Mouse (Mus musculus) activated CD4-positive, CD25-positive, alpha-beta regulatory T cell, adult 9 weeks (primary cell): ENCODE results near the gene P4hb. TPM values are rescaled to one million over a fixed set of nuclear protein-coding genes. Genes with fewer than 3 reads are reported as not detected.

Experiments used
- polyA plus RNA-seq: library from polyadenylated mRNA; unstranded; fragments of 100-300 nt; shearing (Covaris generic); gene quantifications from one replicate; pipeline ENCODE4 v1.2.1, GENCODE M21; 2017

The P4hb gene
- 240 TPM for polyA plus RNA-seq

GRCm38 (mm10) chr11:120572752-120573584 is at the start of gene P4hb:
TSS of gene P4hb (minus strand) at chr11:120573253.

DNA sequence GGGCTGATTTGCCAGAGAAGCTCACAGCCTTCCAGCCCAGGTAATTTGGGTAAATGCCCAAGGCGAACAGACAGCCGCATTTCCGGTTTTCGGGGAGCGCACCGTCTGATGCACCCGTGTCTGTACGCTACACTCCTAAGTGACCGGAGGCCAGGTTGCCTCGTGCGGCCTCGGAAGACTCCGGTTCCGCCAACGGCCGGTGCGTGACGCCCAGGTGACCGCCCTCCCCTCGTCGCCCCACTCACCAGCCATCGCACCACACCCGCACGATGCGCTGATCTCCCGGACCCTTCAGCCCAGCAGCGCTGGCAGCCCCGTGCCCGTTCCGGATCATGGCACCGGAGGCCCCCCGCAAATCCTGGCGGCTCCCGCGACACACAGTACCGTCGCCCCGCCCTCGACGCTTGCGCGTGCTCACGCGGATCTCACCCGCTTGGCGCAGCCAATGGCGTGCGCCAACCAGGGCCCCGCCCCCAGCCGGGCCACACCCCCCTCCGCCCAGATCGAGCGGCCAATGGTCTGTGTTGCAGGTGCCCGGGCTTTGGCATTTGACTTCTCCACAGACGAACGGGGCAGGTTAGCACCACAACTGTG is 44.6 kb upstream of the P4hb start, which contains the start of gene Pcyt2:
Gene Pcyt2, minus strand, starts transcription at position 418 of the 594 bp plus-strand sequence.

GRCm38 (mm10) chr11:120608241-120609034 is 35.4 kb upstream of the P4hb start, which contains the start of gene Npb:
TSS of gene Npb (plus strand) at chr11:120608477.

GRCm38 (mm10) chr11:120598283-120598989 is 25.4 kb upstream of the P4hb start, which contains the start of the genes Alyref and Anapc11:
TSS of gene Alyref (minus strand) at chr11:120598365.
TSS of gene Anapc11 (plus strand) at chr11:120598421.

DNA sequence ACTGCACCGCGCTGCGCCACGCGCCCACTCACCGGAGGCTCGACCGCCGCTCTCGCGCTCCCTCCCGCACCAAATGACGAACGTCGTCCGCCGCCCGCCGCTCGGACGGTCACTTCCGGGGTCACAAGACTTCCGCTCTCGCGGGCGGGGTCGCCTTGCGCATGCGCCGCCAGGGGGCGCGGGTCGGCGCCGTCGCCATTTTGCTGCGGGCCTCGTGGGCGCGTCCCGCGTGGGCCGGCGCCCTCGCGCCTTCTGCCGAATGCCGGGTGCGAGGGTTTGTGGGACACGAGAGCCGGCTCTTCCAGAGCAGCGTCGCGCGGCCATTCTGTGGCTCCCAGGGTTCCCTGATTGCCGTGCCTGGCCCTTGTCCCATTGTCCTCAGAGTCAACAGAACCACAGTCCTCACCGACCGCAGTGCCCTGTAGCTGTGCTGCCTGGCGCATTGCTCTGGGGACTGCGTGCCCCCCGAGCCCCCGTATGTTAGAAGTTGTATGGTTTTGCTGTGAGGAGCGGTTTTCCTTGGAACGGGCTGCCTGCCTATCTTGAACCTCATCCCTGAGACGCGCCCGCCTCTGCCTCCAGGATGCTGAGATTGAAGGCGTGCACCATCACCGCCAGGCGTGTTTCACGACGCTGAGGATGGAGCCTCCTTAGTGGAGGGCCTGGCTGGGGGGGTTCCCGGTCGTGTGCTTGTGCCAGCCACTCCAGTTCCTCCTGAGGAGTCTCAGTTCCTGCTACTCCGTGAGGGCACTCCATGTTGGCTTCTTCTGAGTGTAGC is 8.6 kb upstream of the P4hb start, which contains the start of gene Arhgdia:
Gene Arhgdia, minus strand, starts transcription at position 135 of the 778 bp plus-strand sequence.

GRCm38 (mm10) chr11:120550810-120551440 is 22.1 kb downstream of the P4hb start, which contains the start of gene Ppp1r27:
TSS of gene Ppp1r27 (minus strand) at chr11:120551132.

GRCm38 (mm10) chr11:120549168-120549945 is 23.7 kb downstream of the P4hb start, which contains the start of gene Mcrip1:
TSS of gene Mcrip1 (minus strand) at chr11:120549727.

GRCm38 (mm10) chr11:120530085-120530964 is 42.7 kb downstream of the P4hb start, which contains the start of gene Gcgr:
TSS of gene Gcgr (plus strand) at chr11:120530699.

Other genes with a start within 250 kb of the P4hb start
- gene Actg1, start 224.7 kb downstream of the P4hb start, polyA plus RNA-seq, result 3,099 TPM
- 0.44 TPM for gene Fscn2, start 211.7 kb downstream of the P4hb start, polyA plus RNA-seq
- gene Faap100, start 194.5 kb downstream of the P4hb start, polyA plus RNA-seq, result 28.3 TPM
- 10.3 TPM for gene Nploc4, start 135.5 kb downstream of the P4hb start, polyA plus RNA-seq
- gene Tspan10, start 130.6 kb downstream of the P4hb start, polyA plus RNA-seq, result not detected
- gene Pde6g, start 119.8 kb downstream of the P4hb start, polyA plus RNA-seq, result 0.45 TPM
- 11.6 TPM for gene Oxld1, start 115.2 kb downstream of the P4hb start, polyA plus RNA-seq
- gene Ccdc137, start 115.1 kb downstream of the P4hb start, polyA plus RNA-seq, result 51.9 TPM
- 36.2 TPM for gene Arl16, start 105.6 kb downstream of the P4hb start, polyA plus RNA-seq
- gene Mrpl12, start 88.6 kb downstream of the P4hb start, polyA plus RNA-seq, result 82.5 TPM
- gene Slc25a10, start 81.4 kb downstream of the P4hb start, polyA plus RNA-seq, result 8.4 TPM
- not detected for gene Gcgr, start 42.6 kb downstream of the P4hb start, polyA plus RNA-seq
- gene Mcrip1, start 23.5 kb downstream of the P4hb start, polyA plus RNA-seq, result 101 TPM
- not detected for gene Ppp1r27, start 22.1 kb downstream of the P4hb start, polyA plus RNA-seq
- 868 TPM for gene Arhgdia, start 8.4 kb upstream of the P4hb start, polyA plus RNA-seq
- 6.0 TPM for gene Alyref, start 25.1 kb upstream of the P4hb start, polyA plus RNA-seq
- gene Anapc11, start 25.2 kb upstream of the P4hb start, polyA plus RNA-seq, result 135 TPM
- 0.55 TPM for gene Npb, start 35.2 kb upstream of the P4hb start, polyA plus RNA-seq
- gene Pcyt2, start 44.7 kb upstream of the P4hb start, polyA plus RNA-seq, result 156 TPM
- 199 TPM for gene Sirt7, start 52.0 kb upstream of the P4hb start, polyA plus RNA-seq
- gene Mafg, start 60.3 kb upstream of the P4hb start, polyA plus RNA-seq, result 11.0 TPM
- gene Pycr1, start 70.5 kb upstream of the P4hb start, polyA plus RNA-seq, result 0.64 TPM
- gene Myadml2, start 74.9 kb upstream of the P4hb start, polyA plus RNA-seq, result not detected
- gene Notum, start 87.9 kb upstream of the P4hb start, polyA plus RNA-seq, result not detected
- gene Aspscr1, start 99.7 kb upstream of the P4hb start, polyA plus RNA-seq, result 132 TPM
- 117 TPM for gene Cenpx, start 140.5 kb upstream of the P4hb start, polyA plus RNA-seq
- 70.9 TPM for gene Lrrc45, start 140.7 kb upstream of the P4hb start, polyA plus RNA-seq
- not detected for gene Rac3, start 148.2 kb upstream of the P4hb start, polyA plus RNA-seq
- gene Dcxr, start 154.0 kb upstream of the P4hb start, polyA plus RNA-seq, result 19.4 TPM
- not detected for gene Cbr2, start 158.9 kb upstream of the P4hb start, polyA plus RNA-seq
- 1.3 TPM for gene Hmga1b, start 189.5 kb upstream of the P4hb start, polyA plus RNA-seq
- gene Rfng, start 211.0 kb upstream of the P4hb start, polyA plus RNA-seq, result 2.7 TPM
- gene Gps1, start 211.0 kb upstream of the P4hb start, polyA plus RNA-seq, result 152 TPM
- gene Dus1l, start 223.2 kb upstream of the P4hb start, polyA plus RNA-seq, result 70.6 TPM